Mouse (Mus musculus): ENCODE data around the gene Tpsg1.

- TF ChIP-seq CTCF (IDR thresholded peaks at IDR 0.05; ENCODE audit: insufficient read depth, low read length) (no peak), POLR2A (IDR thresholded peaks at IDR 0.05; ENCODE audit: borderline replicate concordance, extremely low read depth, low read depth, low read length) (no peak)
Observed at GRCm38 (mm10) chr17:25410180-25410579, 41.1 kb downstream of the Tpsg1 start.
